Mouse (Mus musculus) B cell, adult 2 months (primary cell): ENCODE measurements around the gene Fgfr1op2.

Experiments used
- DNase-seq, 2 experiments: peaks; one replicate each; pipeline ENCODE4 v3.0.0; 2022

Gene Fgfr1op2

GRCm38 (mm10) chr6:146611385-146611784 lies 34.4 kb downstream of the Fgfr1op2 start:
- no peak for DNase-seq

GRCm38 (mm10) chr6:146611897-146612296 lies 34.9 kb downstream of the Fgfr1op2 start:
- DNase-seq: no peak

GRCm38 (mm10) chr6:146612736-146613135 lies 35.7 kb downstream of the Fgfr1op2 start:
- DNase-seq: no peak

GRCm38 (mm10) chr6:146613907-146614306 lies 36.9 kb downstream of the Fgfr1op2 start:
- DNase-seq: no peak

GRCm38 (mm10) chr6:146614541-146614940 lies 37.5 kb downstream of the Fgfr1op2 start:
- no peak for DNase-seq

- no peak for DNase-seq
Observed at GRCm38 (mm10) chr6:146615891-146616290, 38.9 kb downstream of the Fgfr1op2 start.

GRCm38 (mm10) chr6:146616670-146617069 lies 39.7 kb downstream of the Fgfr1op2 start:
- no peak for DNase-seq

GRCm38 (mm10) chr6:146628123-146628522 lies 51.1 kb downstream of the Fgfr1op2 start:
- no peak for DNase-seq

GRCm38 (mm10) chr6:146629781-146630756 lies 53.1 kb downstream of the Fgfr1op2 start:
- no peak for DNase-seq

GRCm38 (mm10) chr6:146630961-146631360 lies 54.0 kb downstream of the Fgfr1op2 start:
- no peak for DNase-seq

- no peak for DNase-seq
Observed at GRCm38 (mm10) chr6:146631847-146632246, 54.8 kb downstream of the Fgfr1op2 start.

GRCm38 (mm10) chr6:146632403-146632802 lies 55.4 kb downstream of the Fgfr1op2 start:
- no peak for DNase-seq

GRCm38 (mm10) chr6:146633097-146633496 lies 56.1 kb downstream of the Fgfr1op2 start:
- peak in 1 of 2 experiments; percentile 4 for DNase-seq

- DNase-seq: no peak
Observed at GRCm38 (mm10) chr6:146633629-146634014, 56.6 kb downstream of the Fgfr1op2 start.

- DNase-seq: peak; percentile 73 to 81
Observed at GRCm38 (mm10) chr6:146634015-146634722, 57.2 kb downstream of the Fgfr1op2 start.

- peak; percentile 27 to 37 for DNase-seq
Observed at GRCm38 (mm10) chr6:146634759-146635606, 58.0 kb downstream of the Fgfr1op2 start.

- no peak for DNase-seq
Observed at GRCm38 (mm10) chr6:146636482-146636881, 59.5 kb downstream of the Fgfr1op2 start.

- no peak for DNase-seq
Observed at GRCm38 (mm10) chr6:146640068-146640965, 63.3 kb downstream of the Fgfr1op2 start.

GRCm38 (mm10) chr6:146640991-146641390 lies 64.0 kb downstream of the Fgfr1op2 start:
- DNase-seq: no peak

- no peak for DNase-seq
Observed at GRCm38 (mm10) chr6:146641621-146642210, 64.7 kb downstream of the Fgfr1op2 start.
